Mouse (Mus musculus): ENCODE results near the gene Rapgef3. TPM values are rescaled to one million over a fixed set of nuclear protein-coding genes. Genes with fewer than 3 reads are reported as not detected.

The Rapgef3 gene
- polyA plus RNA-seq, 1 experiment = 0.88 TPM

DNA sequence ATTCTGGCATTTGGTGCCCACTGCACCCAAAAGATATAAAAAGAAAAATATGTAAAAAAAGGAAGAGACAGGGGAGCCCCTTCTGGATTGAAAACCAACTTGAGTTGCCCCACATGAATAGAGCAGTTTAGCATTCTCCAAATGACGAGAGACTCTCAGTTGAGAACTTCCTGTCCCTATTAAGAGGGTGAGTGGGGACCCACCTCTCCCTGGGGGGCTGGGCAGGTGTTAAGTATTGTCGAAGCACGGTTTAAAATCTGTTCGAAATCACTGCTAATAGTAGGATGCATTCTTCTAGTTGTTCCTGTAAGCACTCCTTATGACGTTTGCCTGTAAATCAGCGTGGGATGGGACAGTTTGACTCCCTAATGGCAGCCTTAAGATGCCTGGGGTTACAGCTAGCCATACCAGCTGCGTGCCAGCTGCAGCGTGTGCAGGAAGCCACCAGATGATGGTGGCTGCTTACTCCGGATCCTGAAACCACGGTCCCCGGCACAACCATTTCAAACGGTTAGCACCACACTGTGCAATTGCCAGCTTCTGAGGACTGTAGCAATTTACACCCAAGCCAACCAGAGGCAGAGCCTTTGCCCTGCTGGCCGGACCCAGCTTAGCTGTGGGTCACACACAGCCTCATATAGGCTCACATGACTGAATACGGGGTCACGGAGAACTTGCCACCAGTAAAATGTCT lies 46.6 kb downstream of the Rapgef3 start:
- no peak for TF ChIP-seq CEBPB (IDR thresholded peaks at IDR 0.05; ENCODE audit: low read depth)
- no peak for TF ChIP-seq CTCF (IDR thresholded peaks at IDR 0.05; ENCODE audit: control insufficient read depth, insufficient read depth, insufficient read length)

DNA sequence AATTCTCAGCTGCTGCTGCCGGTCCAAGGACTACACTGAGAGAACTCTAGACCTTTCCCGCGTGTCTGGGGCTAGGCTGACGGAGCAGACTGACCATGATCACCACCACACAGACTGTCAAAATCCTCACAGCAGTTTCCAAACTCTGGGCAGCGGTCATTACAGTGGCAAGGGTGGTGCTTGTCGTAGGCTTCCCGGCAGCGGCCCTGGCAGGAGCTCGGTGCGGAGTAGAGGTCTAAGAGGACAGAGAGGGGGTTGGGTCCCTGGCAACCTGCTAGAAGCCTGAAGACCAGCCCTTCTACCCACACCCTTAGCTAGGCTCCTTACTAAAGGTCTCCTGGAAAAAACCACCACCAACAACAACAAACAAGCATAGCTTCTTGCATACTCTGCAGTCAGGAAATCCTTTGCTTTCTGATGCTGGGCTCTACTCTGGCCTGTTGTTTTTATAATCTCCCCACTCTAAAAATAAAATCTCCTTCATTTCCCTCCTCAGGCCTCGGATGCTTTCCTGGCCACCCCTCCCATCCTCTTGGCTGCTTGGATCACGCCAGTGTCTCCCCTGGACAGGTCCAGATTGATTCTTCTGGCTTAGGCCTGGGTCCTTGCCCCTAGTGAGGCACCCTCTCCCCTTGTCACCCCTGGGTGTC lies 47.6 kb downstream of the Rapgef3 start:
- Histone ChIP-seq H3K79me2 (ENCODE audit: control insufficient read depth, insufficient read depth) (no peaks in the 10 kb centered on the region), H3K4me3 (ENCODE audit: insufficient read depth, poor library complexity, severe bottlenecking) (no peak overlapping the region), H3K36me3 (ENCODE audit: control insufficient read depth, insufficient read depth) (no peaks in the 10 kb centered on the region), H3K27me3 (ENCODE audit: control insufficient read depth, insufficient read depth, insufficient read length) (peaks cover 10% of the 10 kb centered on the region), H3ac (ENCODE audit: control insufficient read depth, insufficient read length, low read depth) (no peak overlapping the region), H3K79me3 (ENCODE audit: low read depth) (no peaks in the 10 kb centered on the region)
- TF ChIP-seq FOSL1 (IDR thresholded peaks at IDR 0.05; ENCODE audit: insufficient read depth, low read length, poor library complexity, severe bottlenecking) (no peak), CEBPB (IDR thresholded peaks at IDR 0.05; ENCODE audit: low read depth) (no peak), MAX (IDR thresholded peaks at IDR 0.05) (no peak), USF1 (IDR thresholded peaks at IDR 0.05; ENCODE audit: low read depth) (no peak), MYOD1 (IDR thresholded peaks at IDR 0.05; ENCODE audit: control insufficient read depth, insufficient read length, low read depth) (no peak), MYOG (IDR thresholded peaks at IDR 0.05; ENCODE audit: control insufficient read depth, extremely low read depth, insufficient read length) (no peak), CTCF (IDR thresholded peaks at IDR 0.05; ENCODE audit: control insufficient read depth, insufficient read depth, insufficient read length) (no peak)

More for the DNA sequence above, 46.6 kb downstream of the Rapgef3 start:
- Histone ChIP-seq H3K36me3 (ENCODE audit: control insufficient read depth, insufficient read depth) (no peaks in the 10 kb centered on the region), H3K79me2 (ENCODE audit: control insufficient read depth, insufficient read depth) (no peaks in the 10 kb centered on the region), H3K79me3 (ENCODE audit: low read depth) (no peaks in the 10 kb centered on the region), H3K27me3 (ENCODE audit: control insufficient read depth, insufficient read depth, insufficient read length) (peaks cover 10% of the 10 kb centered on the region), H3ac (ENCODE audit: control insufficient read depth, insufficient read length, low read depth) (no peak overlapping the region), H3K4me3 (ENCODE audit: insufficient read depth, poor library complexity, severe bottlenecking) (no peak overlapping the region)

DNA sequence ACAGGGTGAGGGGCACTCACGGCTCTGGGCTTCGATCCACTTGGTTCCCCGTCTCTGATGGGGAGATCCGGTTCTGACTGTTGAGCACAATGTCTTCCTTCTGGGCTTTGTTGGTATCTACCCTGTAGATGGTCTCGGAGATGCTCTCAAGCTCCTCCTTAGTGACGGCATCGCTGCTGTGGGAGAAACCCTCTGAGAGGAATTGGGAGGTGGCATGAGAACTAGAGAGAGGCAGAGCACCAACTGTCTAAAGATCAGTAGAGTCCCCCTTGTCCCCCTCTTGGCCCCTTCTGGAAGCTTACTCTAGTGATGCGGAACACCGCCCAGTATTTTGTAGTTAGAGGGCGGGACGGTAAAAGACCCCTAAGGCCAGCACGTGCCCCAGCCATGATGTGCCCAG lies 48.3 kb downstream of the Rapgef3 start:
- no peaks in the 10 kb centered on the region for H3K79me2 ChIP-seq (ENCODE audit: control insufficient read depth, insufficient read depth)
- H3K27me3 ChIP-seq (ENCODE audit: control insufficient read depth, insufficient read depth, insufficient read length) = peaks cover 10% of the 10 kb centered on the region
- no peak overlapping the region for H3K4me3 ChIP-seq (ENCODE audit: insufficient read depth, poor library complexity, severe bottlenecking)
- no peak overlapping the region for H3ac ChIP-seq (ENCODE audit: control insufficient read depth, insufficient read length, low read depth)
- H3K79me3 ChIP-seq (ENCODE audit: low read depth) = no peaks in the 10 kb centered on the region
- TF ChIP-seq USF1 (IDR thresholded peaks at IDR 0.05; ENCODE audit: low read depth) = no peak
- no peak for TF ChIP-seq FOSL1 (IDR thresholded peaks at IDR 0.05; ENCODE audit: insufficient read depth, low read length, poor library complexity, severe bottlenecking)
- no peak for TF ChIP-seq CTCF (IDR thresholded peaks at IDR 0.05; ENCODE audit: control insufficient read depth, insufficient read depth, insufficient read length)
- H3K36me3 ChIP-seq (ENCODE audit: control insufficient read depth, insufficient read depth) = no peaks in the 10 kb centered on the region

DNA sequence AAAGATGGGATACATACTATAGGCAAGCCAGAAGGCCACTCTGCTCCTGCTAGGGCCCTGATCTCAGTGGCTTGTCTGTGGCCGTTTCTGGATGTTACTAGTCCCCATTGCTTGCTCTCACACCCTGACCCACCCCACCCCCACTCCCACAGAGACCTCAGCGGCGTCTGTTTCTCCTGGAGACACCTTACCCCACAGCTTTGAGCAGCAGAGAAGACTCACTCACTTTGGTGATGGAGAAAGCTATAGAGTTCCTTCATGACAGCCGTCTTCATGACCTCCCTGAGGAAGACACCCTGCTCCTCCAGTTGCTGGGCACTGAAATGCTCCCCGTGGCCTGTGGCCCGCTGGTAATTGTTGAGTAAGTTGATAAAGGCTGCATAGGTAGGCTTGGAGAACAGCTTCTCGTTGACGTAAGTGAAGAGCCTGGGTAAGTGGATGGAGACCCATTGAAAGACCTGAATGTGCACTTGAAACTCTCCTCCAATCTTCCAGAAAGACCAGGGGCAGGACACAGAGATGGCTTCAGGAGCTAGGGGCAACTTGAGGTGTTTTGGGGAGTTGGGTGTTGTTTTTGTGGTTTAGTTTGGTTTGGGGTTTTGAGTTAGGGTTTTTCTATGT lies 49.1 kb downstream of the Rapgef3 start:
- TF ChIP-seq FOSL1 (IDR thresholded peaks at IDR 0.05; ENCODE audit: insufficient read depth, low read length, poor library complexity, severe bottlenecking) (no peak), CEBPB (IDR thresholded peaks at IDR 0.05; ENCODE audit: low read depth) (no peak), CTCF (IDR thresholded peaks at IDR 0.05; ENCODE audit: control insufficient read depth, insufficient read depth, insufficient read length) (no peak), MAX (IDR thresholded peaks at IDR 0.05) (no peak), USF1 (IDR thresholded peaks at IDR 0.05; ENCODE audit: low read depth) (no peak), MYOG (IDR thresholded peaks at IDR 0.05; ENCODE audit: control insufficient read depth, extremely low read depth, insufficient read length) (no peak), MYOD1 (IDR thresholded peaks at IDR 0.05; ENCODE audit: control insufficient read depth, insufficient read length, low read depth) (no peak)
- Histone ChIP-seq H3K36me3 (ENCODE audit: control insufficient read depth, insufficient read depth) (no peaks in the 10 kb centered on the region), H3K79me2 (ENCODE audit: control insufficient read depth, insufficient read depth) (no peaks in the 10 kb centered on the region), H3K79me3 (ENCODE audit: low read depth) (no peaks in the 10 kb centered on the region), H3ac (ENCODE audit: control insufficient read depth, insufficient read length, low read depth) (no peak overlapping the region), H3K27me3 (ENCODE audit: control insufficient read depth, insufficient read depth, insufficient read length) (peaks cover 11% of the 10 kb centered on the region), H3K4me3 (ENCODE audit: insufficient read depth, poor library complexity, severe bottlenecking) (no peak overlapping the region)

DNA sequence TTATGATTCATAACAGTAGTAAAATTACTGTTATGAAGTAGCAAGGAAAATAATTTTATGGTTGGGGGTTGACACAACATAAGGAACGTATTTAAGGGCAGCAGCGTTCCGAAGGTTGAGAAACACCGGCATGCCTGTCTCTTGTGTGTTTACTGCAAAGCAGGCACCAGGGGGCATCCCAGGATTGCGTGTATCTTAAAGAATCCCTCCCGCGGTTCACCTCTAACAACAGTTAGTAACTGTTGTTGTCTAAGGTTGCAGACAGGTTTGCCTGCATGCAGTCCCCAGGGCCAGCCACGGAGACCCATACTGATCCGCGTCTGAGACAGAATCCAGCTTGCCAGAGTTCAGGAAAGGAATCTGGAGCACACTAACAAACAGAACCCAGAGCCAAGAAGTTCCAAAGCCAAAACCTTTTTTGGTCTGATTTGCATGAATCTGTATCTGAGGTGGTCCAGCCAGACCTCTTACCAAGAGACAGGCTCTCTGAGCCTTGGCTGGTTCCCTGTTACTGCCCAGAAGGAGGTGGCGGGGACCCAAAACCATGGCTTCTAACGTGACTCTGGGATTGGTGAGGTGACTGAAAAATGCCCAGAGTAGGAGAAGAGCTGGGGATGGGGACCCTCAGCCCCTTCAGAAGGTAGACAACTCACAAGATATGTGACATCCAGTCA lies 49.8 kb downstream of the Rapgef3 start:
- H3K36me3 ChIP-seq (ENCODE audit: control insufficient read depth, insufficient read depth) = no peaks in the 10 kb centered on the region
- peaks cover 13% of the 10 kb centered on the region for H3K27me3 ChIP-seq (ENCODE audit: control insufficient read depth, insufficient read depth, insufficient read length)
- H3K4me3 ChIP-seq (ENCODE audit: insufficient read depth, poor library complexity, severe bottlenecking) = no peak overlapping the region
- TF ChIP-seq USF1 (IDR thresholded peaks at IDR 0.05; ENCODE audit: low read depth) (no peak), MYOG (IDR thresholded peaks at IDR 0.05; ENCODE audit: control insufficient read depth, extremely low read depth, insufficient read length) (no peak), MAX (IDR thresholded peaks at IDR 0.05) (peak; percentile 5), CTCF (IDR thresholded peaks at IDR 0.05; ENCODE audit: control insufficient read depth, insufficient read depth, insufficient read length) (peak; percentile 64)
- no peaks in the 10 kb centered on the region for H3K79me2 ChIP-seq (ENCODE audit: control insufficient read depth, insufficient read depth)
- no peak overlapping the region for H3ac ChIP-seq (ENCODE audit: control insufficient read depth, insufficient read length, low read depth)
- H3K79me3 ChIP-seq (ENCODE audit: low read depth) = no peaks in the 10 kb centered on the region

All from C2C12 (cell line).